Mouse (Mus musculus): Measurements from ENCODE around the gene Tst.

- no peak for TF ChIP-seq TAL1 (conservative IDR thresholded peaks at IDR 0.05; ENCODE audit: low read depth, low read length)
- TF ChIP-seq CTCF (IDR thresholded peaks at IDR 0.05; ENCODE audit: low read depth, low read length), result no peak
- no peak for TF ChIP-seq POLR2AphosphoS5 (IDR thresholded peaks at IDR 0.05; ENCODE audit: insufficient replicate concordance, low read depth, low read length)
These were observed 18.8 kb upstream of the Tst start for GRCm38 (mm10) chr15:78424507-78424906.

All from G1E (cell line).